In genomic region chr7:114290078-114290506, GRCm38 (mm10) we compare ENCODE assay signal across 18 mouse cellular contexts. TPM values are rescaled to one million over a fixed set of nuclear protein-coding genes. Genes with fewer than 3 reads are reported as not detected.
A peak's percentile ranks its signal among the peaks of the same experiment; 100 is the strongest.
DNase-seq lines count a peak whose midpoint lies in the region; ATAC-seq and TF ChIP-seq lines count a peak whose summit lies in the region.
"Had no signal": no experiment of that assay in that cellular context is flagged by ENCODE, and none has a peak within 500 bp of the region (broad histone marks: within the 10 kb centered on the region; RNA-seq: fewer than 3 reads in every experiment).

No protein-coding gene starts in this region.

- H3K4me3 ChIP-seq in liver, adult 2 months (ENCODE audit: insufficient read depth, low read depth, low read length): no peak overlapping the region
- H3K4me3 ChIP-seq in liver, embryonic 12.5 days: no peak overlapping the region
- H3K4me3 ChIP-seq in brown adipose tissue, adult 24 weeks (ENCODE audit: insufficient read depth, low read depth, low read length): no peak overlapping the region
- H3K4me3 ChIP-seq in intestine, embryonic 16.5 days (ENCODE audit: low read length): no peak overlapping the region
- H3K4me3 ChIP-seq: limb, embryonic 10.5 days; liver, embryonic 15.5 days; stomach, embryonic 15.5 days had no signal

- H3K79me2 ChIP-seq in liver, adult 2 months (ENCODE audit: control insufficient read depth, insufficient read depth, low read length): no peaks in the 10 kb centered on the region

- H3K36me3 ChIP-seq in liver, adult 2 months (ENCODE audit: control insufficient read depth, insufficient read depth, low read length): no peaks in the 10 kb centered on the region
- no peaks in the 10 kb centered on the region for H3K36me3 ChIP-seq in liver, embryonic 12.5 days
- no peaks in the 10 kb centered on the region for H3K36me3 ChIP-seq in intestine, embryonic 16.5 days (ENCODE audit: control insufficient read depth, insufficient read depth, low read length)
- H3K36me3 ChIP-seq: G1E; limb, embryonic 10.5 days; liver, embryonic 15.5 days; stomach, embryonic 15.5 days had no signal

- no peak overlapping the region for H3K9ac ChIP-seq in liver, adult 2 months (ENCODE audit: low read depth, low read length)
- no peak overlapping the region for H3K9ac ChIP-seq in liver, embryonic 12.5 days
- H3K9ac ChIP-seq in intestine, embryonic 16.5 days (ENCODE audit: low read depth, low read length): no peak overlapping the region
- H3K9ac ChIP-seq: liver, embryonic 15.5 days; stomach, embryonic 15.5 days had no signal

- 51% methylated on average over 5 of the region's 5 CpGs for WGBS in liver, adult 2 months
- 62% methylated on average over 5 of the region's 5 CpGs for WGBS in liver, embryonic 12.5 days (ENCODE audit: insufficient replicate concordance)
- 58% methylated on average over 5 of the region's 5 CpGs for WGBS in intestine, embryonic 16.5 days

- H3K4me1 ChIP-seq in liver, adult 2 months (ENCODE audit: control insufficient read depth, insufficient read depth, low read length): peaks cover 5% of the 10 kb centered on the region; the same call in 1 of the 2 replicates
- H3K4me1 ChIP-seq in liver, embryonic 12.5 days: peaks cover 20% of the 10 kb centered on the region
- H3K4me1 ChIP-seq in brown adipose tissue, adult 24 weeks (ENCODE audit: control insufficient read depth, insufficient read depth, insufficient read length, low read length): peaks cover 19% of the 10 kb centered on the region; the same call in 1 of the 2 replicates
- H3K4me1 ChIP-seq in intestine, embryonic 16.5 days (ENCODE audit: control insufficient read depth, insufficient read depth, low read length): peaks cover 4% of the 10 kb centered on the region; the same call in 1 of the 2 replicates

- no peaks in the 10 kb centered on the region for H3K9me3 ChIP-seq in liver, embryonic 12.5 days (replicated peaks)
- H3K9me3 ChIP-seq in intestine, embryonic 16.5 days (ENCODE audit: control insufficient read depth, low read length): no peaks in the 10 kb centered on the region
- H3K9me3 ChIP-seq: G1E; limb, embryonic 10.5 days; liver, embryonic 15.5 days; stomach, embryonic 15.5 days had no signal

- no peak for ATAC-seq in liver, embryonic 12.5 days
- ATAC-seq in intestine, embryonic 16.5 days: no peak

- H3K4me2 ChIP-seq in liver, embryonic 12.5 days: no peak overlapping the region
- H3K4me2 ChIP-seq in intestine, embryonic 16.5 days (ENCODE audit: low read depth, low read length): no peak overlapping the region
- H3K4me2 ChIP-seq: heart, embryonic 11.5 days; liver, embryonic 15.5 days; stomach, embryonic 15.5 days had no signal

- DNase-seq in heart, adult 11 months: peak; percentile 88
- no peak for DNase-seq in heart, postnatal 4 days
- DNase-seq in liver, adult 2 months (ENCODE audit: extremely low read depth, low read depth, low spot score): peak; percentile 62
- peak; percentile 87 to 89 for DNase-seq in cerebellum, postnatal 14 days
- DNase-seq in Muller cell, postnatal 12 days (ENCODE audit: inconsistent ontology term): no peak
- DNase-seq: adrenal gland, postnatal 25 days; B cell, adult 2 months; gastrocnemius, postnatal 25 days; kidney, adult 9 months; midbrain, embryonic 14.5 days had no signal

- H3K27me3 ChIP-seq in liver, adult 2 months (ENCODE audit: control insufficient read depth, insufficient read depth, low read length): no peaks in the 10 kb centered on the region
- H3K27me3 ChIP-seq in liver, embryonic 12.5 days (replicated peaks): no peaks in the 10 kb centered on the region
- H3K27me3 ChIP-seq in intestine, embryonic 16.5 days (replicated peaks; ENCODE audit: control insufficient read depth, insufficient read depth, low read length): no peaks in the 10 kb centered on the region
- H3K27me3 ChIP-seq: liver, embryonic 15.5 days; stomach, embryonic 15.5 days had no signal

- TF ChIP-seq POLR2A in liver, adult 2 months (IDR thresholded peaks at IDR 0.05; ENCODE audit: extremely low read depth, insufficient read depth, low read length): no peak

- H3K27ac ChIP-seq in liver, adult 2 months (replicated peaks; ENCODE audit: insufficient read depth, low read depth, low read length): no peak overlapping the region
- H3K27ac ChIP-seq in liver, embryonic 12.5 days: no peak overlapping the region
- H3K27ac ChIP-seq in brown adipose tissue, adult 24 weeks (replicated peaks; ENCODE audit: low read depth, low read length): peak overlapping the region; percentile 99
- H3K27ac ChIP-seq in intestine, embryonic 16.5 days (ENCODE audit: low read length): no peak overlapping the region
- H3K27ac ChIP-seq: limb, embryonic 10.5 days; liver, embryonic 15.5 days; stomach, embryonic 15.5 days had no signal

- TF ChIP-seq CTCF in liver, adult 2 months (IDR thresholded peaks at IDR 0.05; ENCODE audit: low read depth, low read length): no peak

RNA-seq across cellular contexts. Expression of gene Psma1, which starts 14.2 kb away (rescaled TPM):
- total RNA-seq in heart, postnatal 4 days (2021): 100 to 1,000 TPM; 147 to 148 TPM
- 189 and 194 TPM in 2 replicates for total RNA-seq in liver, adult 2 months (2014; rRNA removed)
- polyA plus RNA-seq in liver, adult 2 months (2012; rRNA removed): 88.9 and 96.5 TPM in 2 replicates
- polyA plus RNA-seq in liver, embryonic 12.5 days (2016; fragmentation: Nextera tagmentation; extraction: Ambion mirVana): 336 and 348 TPM in 2 replicates
- polyA plus RNA-seq in brown adipose tissue, adult 24 weeks (2012; ENCODE audit: insufficient read depth, insufficient read length, missing spikeins): 218 and 228 TPM in 2 replicates
- polyA plus RNA-seq in intestine, embryonic 16.5 days (2015; fragmentation: Nextera tagmentation; extraction: Ambion mirVana): 330 and 361 TPM in 2 replicates

RNA-seq across cellular contexts. Expression of gene Copb1, which starts 35.6 kb away (rescaled TPM):
- total RNA-seq in heart, postnatal 4 days (2021): 10 to 100 TPM; 73.4 to 73.9 TPM
- 79.1 and 82.7 TPM in 2 replicates for total RNA-seq in liver, adult 2 months (2014; rRNA removed)
- 20.3 and 20.9 TPM in 2 replicates for polyA plus RNA-seq in liver, adult 2 months (2012; rRNA removed)
- polyA plus RNA-seq in liver, embryonic 12.5 days (2016; fragmentation: Nextera tagmentation; extraction: Ambion mirVana): 63.4 and 64.4 TPM in 2 replicates
- 53.3 and 84.8 TPM in 2 replicates for polyA plus RNA-seq in brown adipose tissue, adult 24 weeks (2012; ENCODE audit: insufficient read depth, insufficient read length, missing spikeins)
- 123 and 130 TPM in 2 replicates for polyA plus RNA-seq in intestine, embryonic 16.5 days (2015; fragmentation: Nextera tagmentation; extraction: Ambion mirVana)

Comparison
In these comparisons a context has a peak if more than half of its experiments do, and no peak if none do; other contexts are left out.
1. DNase-seq: peak in heart, adult 11 months (single experiment), liver, adult 2 months (single experiment) and cerebellum, postnatal 14 days (2 of 2); none in heart, postnatal 4 days (single experiment) and Muller cell, postnatal 12 days (single experiment).